Mouse (Mus musculus) liver, postnatal 0 days (tissue): ENCODE results near the gene Olfr548-ps1.

ENCODE experiments used
- CTCF ChIP-seq: sonication (generic); IDR thresholded peaks from 2 replicates; pipeline ENCODE4 v1.5.1; 2016; ENCODE audit warnings: antibody characterized with exemption, low read depth
- EP300 ChIP-seq: IDR thresholded peaks from 2 replicates; pipeline ENCODE4 v1.6.1; 2016; ENCODE audit warnings: antibody characterized with exemption, low read depth, mild to moderate bottlenecking

DNA sequence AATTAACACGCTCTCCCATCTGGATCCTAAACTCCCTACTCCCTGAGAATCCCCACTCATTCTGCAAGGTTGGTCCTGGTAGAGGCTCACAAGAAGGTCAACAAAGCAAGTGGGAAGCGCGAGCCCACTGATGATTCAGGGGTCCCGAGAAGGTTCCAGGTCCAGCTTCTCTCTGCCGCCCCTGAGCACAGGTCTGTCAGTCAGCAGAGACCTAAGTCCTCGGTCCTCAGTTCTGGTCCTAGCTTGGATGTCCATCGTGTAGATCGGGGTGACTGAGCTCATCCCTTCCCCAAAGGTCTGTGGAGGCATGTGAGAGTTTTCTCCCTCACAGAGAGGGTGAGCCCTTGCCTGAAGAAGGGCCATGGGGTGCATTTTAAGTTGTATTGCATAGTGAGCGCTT lies 32.6 kb upstream of the Olfr548-ps1 start:
- no peak for TF ChIP-seq CTCF
- TF ChIP-seq EP300: no peak
